In the genomic region with DNA sequence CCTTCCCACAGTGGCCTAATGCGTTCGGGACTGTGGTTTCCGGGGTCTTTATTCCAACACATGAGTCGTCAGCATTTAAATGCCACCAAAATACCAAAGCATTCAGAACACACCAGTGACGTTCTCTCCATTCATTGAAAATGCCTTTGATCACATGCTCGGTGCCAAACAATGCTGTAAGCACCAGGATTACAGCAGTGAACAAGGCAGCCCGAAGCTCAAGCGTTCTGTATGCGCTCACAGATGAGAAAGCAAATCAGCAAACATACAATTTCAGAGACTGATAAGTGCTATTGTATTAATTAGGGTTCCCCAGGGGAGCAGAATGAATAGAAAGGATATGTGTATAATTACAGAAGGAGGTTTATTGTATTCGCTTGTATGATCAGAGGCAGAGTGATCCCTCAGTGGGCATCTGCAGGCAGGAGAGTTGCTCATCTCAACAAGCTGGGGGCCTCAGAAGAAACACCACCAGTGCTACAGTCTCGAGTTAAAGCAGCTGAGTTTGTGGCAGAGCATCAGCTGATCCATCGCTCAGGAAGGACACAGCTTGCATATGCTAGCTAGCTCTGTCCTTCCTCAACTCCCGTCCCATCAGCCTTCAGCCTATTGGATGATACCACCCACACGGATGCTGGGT, we compare ENCODE assay signal across 20 mouse cellular contexts. TPM values are rescaled to one million over a fixed set of nuclear protein-coding genes. Genes with fewer than 3 reads are reported as not detected.
DNase-seq lines count a peak whose midpoint lies in the region; ATAC-seq lines count a peak whose summit lies in the region.
"Had no signal": no experiment of that assay in that cellular context is flagged by ENCODE, and none has a peak within 500 bp of the region (broad histone marks: within the 10 kb centered on the region; RNA-seq: fewer than 3 reads in every experiment).

No protein-coding gene starts in this region.

- 41% methylated on average over 14 of the region's 14 CpGs for WGBS in neural tube, embryonic 13.5 days
- WGBS in forebrain, embryonic 16.5 days, result 15% methylated on average over 14 of the region's 14 CpGs
- WGBS in midbrain, embryonic 14.5 days, result 27% methylated on average over 14 of the region's 14 CpGs

- peaks cover 10% of the 10 kb centered on the region; the same call in 1 of the 2 replicates for H3K4me1 ChIP-seq in neural tube, embryonic 13.5 days (replicated peaks)
- H3K4me1 ChIP-seq in forebrain, embryonic 16.5 days (replicated peaks; ENCODE audit: control insufficient read depth, insufficient read depth, low read length), result peaks cover 11% of the 10 kb centered on the region
- H3K4me1 ChIP-seq in midbrain, embryonic 14.5 days (ENCODE audit: control insufficient read depth, insufficient read depth, low read length), result peaks cover 9% of the 10 kb centered on the region
- H3K4me1 ChIP-seq: lung, embryonic 15.5 days; neural tube, embryonic 12.5 days had no signal

- H3K9me3 ChIP-seq in neural tube, embryonic 13.5 days, result no peaks in the 10 kb centered on the region
- no peaks in the 10 kb centered on the region for H3K9me3 ChIP-seq in forebrain, embryonic 16.5 days (ENCODE audit: control insufficient read depth, low read length)
- H3K9me3 ChIP-seq in midbrain, embryonic 14.5 days (ENCODE audit: control insufficient read depth, low read length), result no peaks in the 10 kb centered on the region
- H3K9me3 ChIP-seq: G1E; lung, embryonic 15.5 days; neural tube, embryonic 12.5 days had no signal

- H3K27me3 ChIP-seq in neural tube, embryonic 13.5 days, result no peaks in the 10 kb centered on the region
- no peaks in the 10 kb centered on the region for H3K27me3 ChIP-seq in forebrain, embryonic 16.5 days (replicated peaks; ENCODE audit: control insufficient read depth, insufficient read depth, low read length)
- H3K27me3 ChIP-seq in midbrain, embryonic 14.5 days (ENCODE audit: control insufficient read depth, insufficient read depth, low read length), result no peaks in the 10 kb centered on the region
- H3K27me3 ChIP-seq: lung, embryonic 15.5 days; neural tube, embryonic 12.5 days had no signal

- H3K36me3 ChIP-seq in neural tube, embryonic 13.5 days, result no peaks in the 10 kb centered on the region
- H3K36me3 ChIP-seq in forebrain, embryonic 16.5 days (ENCODE audit: control insufficient read depth, insufficient read depth), result no peaks in the 10 kb centered on the region
- H3K36me3 ChIP-seq in midbrain, embryonic 14.5 days (ENCODE audit: control insufficient read depth, insufficient read depth, low read length), result no peaks in the 10 kb centered on the region
- H3K36me3 ChIP-seq: G1E; lung, embryonic 15.5 days; neural tube, embryonic 12.5 days had no signal

- H3K27ac ChIP-seq in neural tube, embryonic 13.5 days (replicated peaks), result no peak overlapping the region
- peak overlapping the region; percentile 14; the same call in 1 of the 2 replicates for H3K27ac ChIP-seq in forebrain, embryonic 16.5 days (ENCODE audit: low read length)
- H3K27ac ChIP-seq in midbrain, embryonic 14.5 days (replicated peaks; ENCODE audit: low read depth, low read length), result no peak overlapping the region
- H3K27ac ChIP-seq: layer of hippocampus, adult 2 months; lung, embryonic 15.5 days; neural tube, embryonic 12.5 days had no signal

- peak; percentile 69; the same call in 1 of the 2 replicates for ATAC-seq in neural tube, embryonic 13.5 days (ENCODE audit: low read depth)
- peak; percentile 91 for ATAC-seq in forebrain, embryonic 16.5 days
- ATAC-seq in midbrain, embryonic 14.5 days (ENCODE audit: low FRiP score, low TSS enrichment), result peak; percentile 64; the same call in 1 of the 2 replicates

- no peak overlapping the region; the same call in 1 of the 2 replicates for H3K4me2 ChIP-seq in neural tube, embryonic 13.5 days
- H3K4me2 ChIP-seq in forebrain, embryonic 16.5 days (ENCODE audit: low read length), result peak overlapping the region; percentile 31
- peak overlapping the region; percentile 34 for H3K4me2 ChIP-seq in midbrain, embryonic 14.5 days (ENCODE audit: low read length)
- H3K4me2 ChIP-seq: heart, embryonic 11.5 days; lung, embryonic 15.5 days; neural tube, embryonic 12.5 days had no signal

- no peak overlapping the region for H3K9ac ChIP-seq in neural tube, embryonic 13.5 days
- 0 out of 2 replicates have a peak overlapping the region, but pooled peaks have one; percentile 17 for H3K9ac ChIP-seq in forebrain, embryonic 16.5 days (replicated peaks; ENCODE audit: low read depth, low read length)
- H3K9ac ChIP-seq in midbrain, embryonic 14.5 days (replicated peaks; ENCODE audit: low read length), result no peak overlapping the region
- H3K9ac ChIP-seq: lung, embryonic 15.5 days; neural tube, embryonic 12.5 days had no signal

- intact Hi-C loops in left cerebral cortex, postnatal 36 days (cut with DNase I), result no loop called here

- H3K4me3 ChIP-seq in neural tube, embryonic 13.5 days, result no peak overlapping the region
- H3K4me3 ChIP-seq in forebrain, embryonic 16.5 days (replicated peaks; ENCODE audit: low read length), result no peak overlapping the region
- no peak overlapping the region for H3K4me3 ChIP-seq in midbrain, embryonic 14.5 days (replicated peaks; ENCODE audit: low read depth, low read length)
- H3K4me3 ChIP-seq: layer of hippocampus, adult 2 months; lung, embryonic 15.5 days; neural tube, embryonic 12.5 days had no signal

- no peak for DNase-seq in neural tube, embryonic 10.5 days (ENCODE audit: extremely low spot score, low spot score)
- peak; percentile 67 for DNase-seq in midbrain, embryonic 14.5 days
- no peak for DNase-seq in adrenal gland, postnatal 14 days
- DNase-seq in heart, adult 11 months, result no peak
- no peak for DNase-seq in left cerebral cortex, postnatal 36 days (ENCODE audit: low spot score in 2 of 2)
- DNase-seq: adrenal gland, postnatal 25 days; heart, postnatal 4 days; kidney, adult 18-20 months; liver had no signal

RNA-seq across cellular contexts. Expression of a gene that starts 43.7 kb away (rescaled TPM):
- not detected in 2 replicates for polyA plus RNA-seq in neural tube, embryonic 13.5 days (2015; fragmentation: Nextera tagmentation; extraction: Ambion mirVana)
- polyA plus RNA-seq in forebrain, embryonic 16.5 days (2015; fragmentation: Nextera tagmentation; extraction: Ambion mirVana), result not detected in 2 replicates
- polyA plus RNA-seq in midbrain, embryonic 14.5 days (2014; fragmentation: Nextera tagmentation; extraction: Ambion mirVana), result not detected in 2 replicates
- not detected in 2 replicates for total RNA-seq in adrenal gland, postnatal 14 days (2021)
- total RNA-seq in left cerebral cortex, postnatal 36 days (2021), result not detected
- total RNA-seq: adrenal gland, postnatal 25 days; G1E; gastrocnemius, adult 18-20 months; heart, postnatal 4 days; layer of hippocampus, adult 2 months; left cerebral cortex, postnatal 10 days; megakaryocyte progenitor cell, adult 5-6 weeks had no signal
- polyA plus RNA-seq: cortical plate, adult 2 months; G1E; heart, embryonic 11.5 days; neural tube, embryonic 12.5 days had no signal

RNA-seq across cellular contexts. Expression of a gene that starts 51.6 kb away (rescaled TPM):
- 31.8 and 35.0 TPM in 2 replicates for polyA plus RNA-seq in neural tube, embryonic 13.5 days (2015; fragmentation: Nextera tagmentation; extraction: Ambion mirVana)
- 36.8 and 41.9 TPM in 2 replicates for polyA plus RNA-seq in forebrain, embryonic 16.5 days (2015; fragmentation: Nextera tagmentation; extraction: Ambion mirVana)
- polyA plus RNA-seq in midbrain, embryonic 14.5 days (2014; fragmentation: Nextera tagmentation; extraction: Ambion mirVana), result 33.2 and 45.5 TPM in 2 replicates
- 66.8 and 69.3 TPM in 2 replicates for total RNA-seq in adrenal gland, postnatal 14 days (2021)
- total RNA-seq in left cerebral cortex, postnatal 36 days (2021), result 10 to 100 TPM; 64.6 to 73.1 TPM
